In genomic region chr10:62242896-62243295, GRCm38 (mm10) we compare ENCODE assay signal across 9 mouse cellular contexts. TPM values are rescaled to one million over a fixed set of nuclear protein-coding genes. Genes with fewer than 3 reads are reported as not detected.
DNase-seq lines count a peak whose midpoint lies in the region; ATAC-seq and TF ChIP-seq lines count a peak whose summit lies in the region.
"Had no signal": no experiment of that assay in that cellular context is flagged by ENCODE, and none has a peak within 500 bp of the region (broad histone marks: within the 10 kb centered on the region; RNA-seq: fewer than 3 reads in every experiment).

No protein-coding gene starts in this region.

- no peak for ATAC-seq in hindbrain, embryonic 13.5 days (ENCODE audit: low FRiP score)

- no peak overlapping the region for H3K9ac ChIP-seq in hindbrain, embryonic 13.5 days
- H3K9ac ChIP-seq in ES-E14 (ENCODE audit: insufficient read depth, low read depth, low read length, poor library complexity, severe bottlenecking) = no peak overlapping the region
- H3K9ac ChIP-seq: embryonic facial prominence, embryonic 12.5 days had no signal

- no peak overlapping the region for H3K4me3 ChIP-seq in hindbrain, embryonic 10.5 days
- no peak overlapping the region for H3K4me3 ChIP-seq in hindbrain, embryonic 13.5 days
- H3K4me3 ChIP-seq in ES-E14 (ENCODE audit: insufficient read depth in 1 of 2, low read depth in 1 of 2, low read length in 2 of 2, poor library complexity in 1 of 2, severe bottlenecking in 1 of 2) = 0 out of 4 replicates have a peak overlapping the region, but pooled peaks of 1 of the 2 experiments have one; percentile 17
- H3K4me3 ChIP-seq in cerebellum, adult 2 months (replicated peaks; ENCODE audit: insufficient read depth, low read depth, low read length) = no peak overlapping the region
- H3K4me3 ChIP-seq: embryonic facial prominence, embryonic 12.5 days had no signal

- peak; percentile 65 for TF ChIP-seq CTCF in cerebellum, adult 2 months (IDR thresholded peaks at IDR 0.05; ENCODE audit: borderline replicate concordance, insufficient read depth, low read depth, low read length)

- peak; percentile 29 for DNase-seq in hindbrain, embryonic 10.5 days (ENCODE audit: low spot score)
- peak; percentile 69 for DNase-seq in ES-E14 (ENCODE audit: low read depth, low spot score)
- DNase-seq in cerebellum, adult 2 months = peak; percentile 52 to 53
- peak; percentile 53 to 56 for DNase-seq in heart, postnatal 36 days
- peak; percentile 26 to 63 for DNase-seq in layer of hippocampus, postnatal 25 days (ENCODE audit: extremely low spot score in 1 of 2, low spot score in 1 of 2)
- peak; percentile 67 for DNase-seq in mesoderm, embryonic 11.5 days (ENCODE audit: low read depth, low spot score)
- no peak for DNase-seq in ovary, postnatal 10 days (ENCODE audit: low spot score)

- no peaks in the 10 kb centered on the region for H3K36me3 ChIP-seq in hindbrain, embryonic 10.5 days
- no peaks in the 10 kb centered on the region for H3K36me3 ChIP-seq in hindbrain, embryonic 13.5 days
- no peaks in the 10 kb centered on the region for H3K36me3 ChIP-seq in ES-E14 (ENCODE audit: control insufficient read depth, insufficient read depth, low read length, poor library complexity, severe bottlenecking)
- H3K36me3 ChIP-seq: embryonic facial prominence, embryonic 12.5 days had no signal

- no peaks in the 10 kb centered on the region for H3K27me3 ChIP-seq in hindbrain, embryonic 10.5 days (ENCODE audit: insufficient read depth, poor library complexity, severe bottlenecking)
- H3K27me3 ChIP-seq in hindbrain, embryonic 13.5 days = 0 out of 2 replicates have a peak, but pooled peaks cover 3% of the 10 kb centered on the region
- no peaks in the 10 kb centered on the region for H3K27me3 ChIP-seq in cerebellum, adult 2 months (ENCODE audit: control insufficient read depth, insufficient read depth, low read length)
- H3K27me3 ChIP-seq: embryonic facial prominence, embryonic 12.5 days had no signal

- no peak overlapping the region for H3K27ac ChIP-seq in hindbrain, embryonic 10.5 days
- H3K27ac ChIP-seq in hindbrain, embryonic 13.5 days = no peak overlapping the region
- H3K27ac ChIP-seq in ES-E14 (ENCODE audit: insufficient read depth, low read depth, low read length, poor library complexity, severe bottlenecking) = no peak overlapping the region
- H3K27ac ChIP-seq in cerebellum, adult 2 months (ENCODE audit: insufficient read depth, low read length) = no peak overlapping the region
- H3K27ac ChIP-seq: embryonic facial prominence, embryonic 12.5 days had no signal

- intact Hi-C loops in heart, postnatal 36 days (cut with DNase I) = loop anchor here (1.0 kb wide), 2 partner anchors 56 to 138 kb away; no protein-coding TSS in a partner anchor

- H3K4me1 ChIP-seq in hindbrain, embryonic 10.5 days (replicated peaks) = peaks cover 2% of the 10 kb centered on the region
- peaks cover 10% of the 10 kb centered on the region; the same call in 1 of the 2 replicates for H3K4me1 ChIP-seq in hindbrain, embryonic 13.5 days (replicated peaks)
- peaks cover 3 to 8% of the 10 kb centered on the region in 2 experiments; a peak in 3 of 4 replicates for H3K4me1 ChIP-seq in ES-E14 (ENCODE audit: control insufficient read depth in 2 of 2, insufficient read depth in 2 of 2, low read length in 2 of 2, poor library complexity in 1 of 2)
- H3K4me1 ChIP-seq in cerebellum, adult 2 months (ENCODE audit: control insufficient read depth, insufficient read depth, low read length) = peaks cover 3% of the 10 kb centered on the region; the same call in 1 of the 2 replicates

- H3K4me2 ChIP-seq in hindbrain, embryonic 13.5 days = no peak overlapping the region
- H3K4me2 ChIP-seq: embryonic facial prominence, embryonic 12.5 days had no signal

- no peaks in the 10 kb centered on the region for H3K9me3 ChIP-seq in hindbrain, embryonic 10.5 days
- H3K9me3 ChIP-seq in hindbrain, embryonic 13.5 days = no peaks in the 10 kb centered on the region
- no peaks in the 10 kb centered on the region for H3K9me3 ChIP-seq in ES-E14 (ENCODE audit: control insufficient read depth, insufficient read depth, low read depth, low read length)
- H3K9me3 ChIP-seq: embryonic facial prominence, embryonic 12.5 days had no signal

- in situ Hi-C loops in ES-E14 (cut with MboI; ENCODE audit: low sequenced_read_pairs in 2 of 2, unreplicated experiment in 2 of 2) = no loop called here

- no peak for TF ChIP-seq POLR2A in cerebellum, adult 2 months (IDR thresholded peaks at IDR 0.05; ENCODE audit: borderline replicate concordance, insufficient read depth, low read length)

- 58% methylated on average over 13 of the region's 13 CpGs for WGBS in hindbrain, embryonic 10.5 days
- 64% methylated on average over 12 of the region's 13 CpGs for WGBS in hindbrain, embryonic 13.5 days
- WGBS in cerebellum, adult 2 months = 44% methylated on average over 13 of the region's 13 CpGs

TF ChIP-seq in ES-E14, 5 proteins besides CTCF, POLR2A, EP300 and RAD21:
- no peak for TF ChIP-seq CHD2 (IDR thresholded peaks at IDR 0.05; ENCODE audit: low read depth, low read length)
- peak; percentile 28; the same call in 1 of the 2 replicates for TF ChIP-seq ZC3H11A (IDR thresholded peaks at IDR 0.05; ENCODE audit: borderline replicate concordance, low read depth, low read length)
- 0 out of 2 replicates have a peak, but pooled peaks have one; percentile 29 for TF ChIP-seq MAFK (IDR thresholded peaks at IDR 0.05; ENCODE audit: insufficient read depth, low read depth, low read length)
- TF ChIP-seq ZNF384 (IDR thresholded peaks at IDR 0.05; ENCODE audit: low read depth, low read length) = no peak
- no peak for TF ChIP-seq HCFC1 (IDR thresholded peaks at IDR 0.05; ENCODE audit: borderline replicate concordance, insufficient read depth, low read length)
TF ChIP-seq in ES-E14: peak in this region for 2.

RNA-seq across cellular contexts. Expression of gene Tacr2, which starts 9.3 kb away (rescaled TPM):
- polyA plus RNA-seq in hindbrain, embryonic 10.5 days (2016; fragmentation: Nextera tagmentation; extraction: Ambion mirVana) = not detected in 2 replicates
- polyA plus RNA-seq in hindbrain, embryonic 13.5 days (2015; fragmentation: Nextera tagmentation; extraction: Ambion mirVana) = not detected in 2 replicates
- total RNA-seq in ES-E14 (2012; rRNA removed) = 0.18 and 0.26 TPM in 2 replicates
- polyA plus RNA-seq in cerebellum, adult 2 months (2012; rRNA removed) = 0.07 TPM in 1 of 2 replicates, not detected in the other
- total RNA-seq in heart, postnatal 36 days (2021) = not detected
- total RNA-seq in layer of hippocampus, postnatal 25 days (2021) = under 1 TPM in 1 of 2 experiments, not detected in 1; 0.20 TPM
- polyA plus RNA-seq: embryonic facial prominence, embryonic 12.5 days had no signal

RNA-seq across cellular contexts. Expression of gene Tspan15, which starts 11.8 kb away (rescaled TPM):
- polyA plus RNA-seq in hindbrain, embryonic 10.5 days (2016; fragmentation: Nextera tagmentation; extraction: Ambion mirVana) = 18.6 and 18.8 TPM in 2 replicates
- 20.6 and 22.1 TPM in 2 replicates for polyA plus RNA-seq in hindbrain, embryonic 13.5 days (2015; fragmentation: Nextera tagmentation; extraction: Ambion mirVana)
- total RNA-seq in ES-E14 (2012; rRNA removed) = 10.1 and 26.3 TPM in 2 replicates
- polyA plus RNA-seq in cerebellum, adult 2 months (2012; rRNA removed) = 51.2 and 55.0 TPM in 2 replicates
- 1 to 10 TPM; 7.3 to 8.2 TPM for total RNA-seq in heart, postnatal 36 days (2021)
- total RNA-seq in layer of hippocampus, postnatal 25 days (2021) = 10 to 100 TPM; 20.7 to 21.3 TPM
